Mouse (Mus musculus): ENCODE results near the gene Cyp2d26.

GRCm38 (mm10) chr15:82795936-82796440 lies 1.9 kb upstream of the Cyp2d26 start:
- TF ChIP-seq CTCF (IDR thresholded peaks at IDR 0.05; ENCODE audit: insufficient read depth, low read depth, low read length) (no peak), POLR2A (IDR thresholded peaks at IDR 0.05; ENCODE audit: insufficient read depth, low read depth, low read length) (no peak)
